In genomic region chr5:36867561-36867960, GRCm38 (mm10) we compare ENCODE assay signal across 14 mouse cellular contexts. TPM values are rescaled to one million over a fixed set of nuclear protein-coding genes. Genes with fewer than 3 reads are reported as not detected.
DNase-seq lines count a peak whose midpoint lies in the region; ATAC-seq lines count a peak whose summit lies in the region.
"Had no signal": no experiment of that assay in that cellular context is flagged by ENCODE, and none has a peak within 500 bp of the region (broad histone marks: within the 10 kb centered on the region; RNA-seq: fewer than 3 reads in every experiment).

No protein-coding gene starts in this region.

- no peak overlapping the region for H3K9ac ChIP-seq in forebrain, embryonic 11.5 days (ENCODE audit: low read length)
- H3K9ac ChIP-seq in forebrain, embryonic 12.5 days: no peak overlapping the region
- peak overlapping the region; percentile 70 for H3K9ac ChIP-seq in midbrain, embryonic 15.5 days
- H3K9ac ChIP-seq: liver, embryonic 15.5 days had no signal

- H3K9me3 ChIP-seq in forebrain, embryonic 10.5 days: no peaks in the 10 kb centered on the region
- no peaks in the 10 kb centered on the region for H3K9me3 ChIP-seq in forebrain, embryonic 11.5 days (ENCODE audit: control insufficient read depth, low read length)
- H3K9me3 ChIP-seq in forebrain, embryonic 12.5 days: no peaks in the 10 kb centered on the region
- no peaks in the 10 kb centered on the region for H3K9me3 ChIP-seq in midbrain, embryonic 15.5 days
- H3K9me3 ChIP-seq in heart, embryonic 10.5 days: 0 out of 2 replicates have a peak, but pooled peaks cover 4% of the 10 kb centered on the region
- H3K9me3 ChIP-seq: embryonic facial prominence, embryonic 12.5 days; kidney, embryonic 15.5 days; liver, embryonic 15.5 days had no signal

- no peak overlapping the region for H3K27ac ChIP-seq in forebrain, embryonic 10.5 days
- no peak overlapping the region for H3K27ac ChIP-seq in forebrain, embryonic 11.5 days (ENCODE audit: low read depth, low read length)
- no peak overlapping the region for H3K27ac ChIP-seq in forebrain, embryonic 12.5 days
- no peak overlapping the region for H3K27ac ChIP-seq in midbrain, embryonic 15.5 days
- no peak overlapping the region for H3K27ac ChIP-seq in heart, embryonic 10.5 days
- H3K27ac ChIP-seq: embryonic facial prominence, embryonic 12.5 days; kidney, embryonic 15.5 days; liver, embryonic 15.5 days had no signal

- H3K4me3 ChIP-seq in forebrain, embryonic 10.5 days: 0 out of 2 replicates have a peak overlapping the region, but pooled peaks have one; percentile 59
- no peak overlapping the region; the same call in 1 of the 2 replicates for H3K4me3 ChIP-seq in forebrain, embryonic 11.5 days (ENCODE audit: low read depth, low read length)
- H3K4me3 ChIP-seq in forebrain, embryonic 12.5 days (replicated peaks): peak overlapping the region; percentile 48; the same call in 1 of the 2 replicates
- H3K4me3 ChIP-seq in midbrain, embryonic 15.5 days: peak overlapping the region; percentile 53
- no peak overlapping the region for H3K4me3 ChIP-seq in heart, embryonic 10.5 days
- H3K4me3 ChIP-seq: liver, embryonic 15.5 days had no signal

- H3K36me3 ChIP-seq in forebrain, embryonic 10.5 days (replicated peaks): no peaks in the 10 kb centered on the region
- H3K36me3 ChIP-seq in forebrain, embryonic 11.5 days (ENCODE audit: control insufficient read depth, insufficient read depth, low read length): no peaks in the 10 kb centered on the region
- no peaks in the 10 kb centered on the region for H3K36me3 ChIP-seq in forebrain, embryonic 12.5 days (replicated peaks)
- no peaks in the 10 kb centered on the region for H3K36me3 ChIP-seq in midbrain, embryonic 15.5 days (replicated peaks)
- no peaks in the 10 kb centered on the region for H3K36me3 ChIP-seq in heart, embryonic 10.5 days
- H3K36me3 ChIP-seq: embryonic facial prominence, embryonic 12.5 days; kidney, embryonic 15.5 days; liver, embryonic 15.5 days had no signal

- H3K27me3 ChIP-seq in forebrain, embryonic 10.5 days (ENCODE audit: poor library complexity, severe bottlenecking): peaks cover 97% of the 10 kb centered on the region
- H3K27me3 ChIP-seq in forebrain, embryonic 11.5 days (ENCODE audit: control insufficient read depth, insufficient read depth, low read length): peaks cover 58% of the 10 kb centered on the region
- H3K27me3 ChIP-seq in forebrain, embryonic 12.5 days: peaks cover 87% of the 10 kb centered on the region
- H3K27me3 ChIP-seq in midbrain, embryonic 15.5 days (replicated peaks): peaks cover 57% of the 10 kb centered on the region
- H3K27me3 ChIP-seq in heart, embryonic 10.5 days (ENCODE audit: insufficient read depth, poor library complexity, severe bottlenecking): peaks cover 100% of the 10 kb centered on the region

- no peak for ATAC-seq in forebrain, embryonic 11.5 days (replicated peaks; ENCODE audit: low FRiP score)
- no peak for ATAC-seq in forebrain, embryonic 12.5 days (ENCODE audit: low FRiP score)
- no peak; the same call in 1 of the 2 replicates for ATAC-seq in midbrain, embryonic 15.5 days (replicated peaks)

- no peak for DNase-seq in forebrain, embryonic 10.5 days (ENCODE audit: extremely low spot score, low spot score)
- DNase-seq in forebrain, embryonic 11.5 days (ENCODE audit: low spot score): no peak
- peak; percentile 79 for DNase-seq in brain, adult 2 months (ENCODE audit: low read depth, low spot score)
- no peak for DNase-seq in embryo, embryonic 11 days
- DNase-seq in heart, postnatal 36 days: no peak
- no peak for DNase-seq in heart, embryonic 10.5 days (ENCODE audit: low spot score)
- DNase-seq: adrenal gland, adult 8-10 months; lung, postnatal 4 days had no signal

- H3K4me1 ChIP-seq in forebrain, embryonic 10.5 days: peaks cover 27% of the 10 kb centered on the region
- H3K4me1 ChIP-seq in forebrain, embryonic 11.5 days (replicated peaks; ENCODE audit: control insufficient read depth, insufficient read depth, low read length): peaks cover 10% of the 10 kb centered on the region; the same call in 1 of the 2 replicates
- H3K4me1 ChIP-seq in forebrain, embryonic 12.5 days: peaks cover 21% of the 10 kb centered on the region
- H3K4me1 ChIP-seq in midbrain, embryonic 15.5 days: peaks cover 22% of the 10 kb centered on the region
- peaks cover 22% of the 10 kb centered on the region for H3K4me1 ChIP-seq in heart, embryonic 10.5 days
- H3K4me1 ChIP-seq: liver, embryonic 15.5 days had no signal

- intact Hi-C loops in heart, postnatal 36 days (cut with DNase I): no loop called here

- WGBS in forebrain, embryonic 10.5 days: 8% methylated on average over 6 of the region's 6 CpGs
- WGBS in forebrain, embryonic 11.5 days: 6% methylated on average over 6 of the region's 6 CpGs
- WGBS in forebrain, embryonic 12.5 days: 6% methylated on average over 6 of the region's 6 CpGs
- 6% methylated on average over 6 of the region's 6 CpGs for WGBS in midbrain, embryonic 15.5 days
- WGBS in heart, embryonic 10.5 days: 5% methylated on average over 6 of the region's 6 CpGs

- H3K4me2 ChIP-seq in forebrain, embryonic 11.5 days (ENCODE audit: low read depth, low read length, severe bottlenecking): no peak overlapping the region
- peak overlapping the region; percentile 72; the same call in 1 of the 2 replicates for H3K4me2 ChIP-seq in forebrain, embryonic 12.5 days
- peak overlapping the region; percentile 81 for H3K4me2 ChIP-seq in midbrain, embryonic 15.5 days

RNA-seq across cellular contexts. Expression of gene Ppp2r2c, which starts 0.8 kb away (rescaled TPM):
- polyA plus RNA-seq in forebrain, embryonic 10.5 days (2016; fragmentation: Nextera tagmentation; extraction: Ambion mirVana): 0.68 and 0.78 TPM in 2 replicates
- 1.0 and 1.4 TPM in 2 replicates for polyA plus RNA-seq in forebrain, embryonic 11.5 days (2014; fragmentation: Nextera tagmentation; extraction: Ambion mirVana)
- polyA plus RNA-seq in forebrain, embryonic 12.5 days (2016; fragmentation: Nextera tagmentation; extraction: Ambion mirVana): 3.8 and 4.8 TPM in 2 replicates
- 54.7 and 55.3 TPM in 2 replicates for polyA plus RNA-seq in midbrain, embryonic 15.5 days (2015; fragmentation: Nextera tagmentation; extraction: Ambion mirVana)
- total RNA-seq in heart, postnatal 36 days (2021): under 1 TPM; 0.08 to 0.28 TPM
- 0.03 TPM in 1 of 2 replicates, not detected in the other for polyA plus RNA-seq in heart, embryonic 10.5 days (2016; fragmentation: Nextera tagmentation; extraction: Ambion mirVana)
- total RNA-seq: granulocyte monocyte progenitor cell, adult 5-6 weeks had no signal
- polyA plus RNA-seq: liver, embryonic 15.5 days had no signal

RNA-seq across cellular contexts. Expression of gene Man2b2, which starts 37.1 kb away (rescaled TPM):
- polyA plus RNA-seq in forebrain, embryonic 10.5 days (2016; fragmentation: Nextera tagmentation; extraction: Ambion mirVana): 12.3 and 13.0 TPM in 2 replicates
- 10.2 and 12.2 TPM in 2 replicates for polyA plus RNA-seq in forebrain, embryonic 11.5 days (2014; fragmentation: Nextera tagmentation; extraction: Ambion mirVana)
- 9.5 and 9.9 TPM in 2 replicates for polyA plus RNA-seq in forebrain, embryonic 12.5 days (2016; fragmentation: Nextera tagmentation; extraction: Ambion mirVana)
- polyA plus RNA-seq in midbrain, embryonic 15.5 days (2015; fragmentation: Nextera tagmentation; extraction: Ambion mirVana): 11.7 and 13.1 TPM in 2 replicates
- total RNA-seq in heart, postnatal 36 days (2021): 10 to 100 TPM; 17.8 to 20.0 TPM
- 12.6 and 20.6 TPM in 2 replicates for polyA plus RNA-seq in heart, embryonic 10.5 days (2016; fragmentation: Nextera tagmentation; extraction: Ambion mirVana)

Comparison
In these comparisons a context has a peak if more than half of its experiments do, and no peak if none do; other contexts are left out.
1. H3K4me3 ChIP-seq: peak in forebrain, embryonic 10.5 days (single experiment), forebrain, embryonic 12.5 days (single experiment) and midbrain, embryonic 15.5 days (single experiment); none in forebrain, embryonic 11.5 days (single experiment) and heart, embryonic 10.5 days (single experiment).